Mouse (Mus musculus): ENCODE data around the gene Bcl2l12.
"Not testable (repeated sequence)": the region's sequence is repeated elsewhere in the genome, so short reads cannot be mapped to it uniquely, and the experiment has no call there.

The Bcl2l12 gene

GRCm38 (mm10) chr7:44998501-44998955, at the start of gene Bcl2l12:
Gene Bcl2l12, minus strand, starts transcription at chr7:44998712.
- no peak for DNase-seq (ENCODE audit: low spot score)

- DNase-seq (ENCODE audit: low spot score), result no peak
Measured at GRCm38 (mm10) chr7:45047491-45047890, 49.0 kb upstream of the Bcl2l12 start.

DNA sequence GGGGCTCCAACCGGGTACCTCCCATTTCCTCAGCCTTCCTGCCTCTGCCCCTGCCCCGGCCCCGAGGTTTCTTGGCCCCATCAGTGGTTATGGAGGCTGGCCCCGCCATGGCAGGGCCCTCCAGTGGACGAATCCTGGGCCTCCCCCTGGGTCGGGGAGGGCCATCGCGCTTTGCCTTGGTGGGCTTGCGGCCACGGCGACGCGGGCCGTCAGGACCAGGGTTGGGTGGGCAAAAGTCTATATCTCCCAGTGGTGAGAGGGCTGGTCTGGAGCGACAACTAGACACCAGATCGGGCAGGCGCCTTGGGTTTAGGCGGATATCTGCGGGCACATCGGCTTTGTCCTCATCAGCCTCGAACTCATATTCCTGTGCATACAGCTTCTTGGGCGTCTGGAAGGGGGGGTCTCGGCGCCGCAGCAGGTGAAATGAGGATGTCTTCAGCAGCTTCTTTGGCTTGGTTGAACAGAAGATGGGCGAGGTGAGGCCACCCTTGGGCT, 48.4 kb upstream of the Bcl2l12 start:
- DNase-seq (ENCODE audit: low spot score), result no peak

GRCm38 (mm10) chr7:45045741-45046140, 47.2 kb upstream of the Bcl2l12 start:
- DNase-seq (ENCODE audit: low spot score), result no peak

GRCm38 (mm10) chr7:45043307-45043706, 44.8 kb upstream of the Bcl2l12 start:
- no peak for DNase-seq (ENCODE audit: low spot score)

DNA sequence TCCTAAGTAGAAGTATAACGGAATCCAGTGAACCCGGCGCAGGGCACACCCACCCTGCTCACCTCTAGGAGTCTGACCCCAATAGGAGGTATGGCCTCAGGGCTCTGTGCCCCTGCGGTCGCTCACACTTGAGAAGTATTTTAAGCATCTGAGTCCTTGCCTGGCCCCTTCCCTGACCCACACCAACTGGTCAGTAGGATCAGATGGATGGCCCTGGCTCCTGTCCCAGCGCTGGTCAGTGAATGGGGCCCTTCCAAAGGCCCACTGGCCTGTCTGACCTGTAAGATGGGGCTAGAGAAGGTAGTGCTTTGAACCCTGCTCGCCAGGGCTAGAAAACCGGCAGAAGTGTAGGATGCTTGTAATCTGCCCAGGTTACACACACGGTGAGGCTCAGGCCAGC, 42.3 kb upstream of the Bcl2l12 start:
- no peak for DNase-seq (ENCODE audit: low spot score)

GRCm38 (mm10) chr7:45038411-45038810, 39.9 kb upstream of the Bcl2l12 start:
- DNase-seq (ENCODE audit: low spot score), result no peak

DNA sequence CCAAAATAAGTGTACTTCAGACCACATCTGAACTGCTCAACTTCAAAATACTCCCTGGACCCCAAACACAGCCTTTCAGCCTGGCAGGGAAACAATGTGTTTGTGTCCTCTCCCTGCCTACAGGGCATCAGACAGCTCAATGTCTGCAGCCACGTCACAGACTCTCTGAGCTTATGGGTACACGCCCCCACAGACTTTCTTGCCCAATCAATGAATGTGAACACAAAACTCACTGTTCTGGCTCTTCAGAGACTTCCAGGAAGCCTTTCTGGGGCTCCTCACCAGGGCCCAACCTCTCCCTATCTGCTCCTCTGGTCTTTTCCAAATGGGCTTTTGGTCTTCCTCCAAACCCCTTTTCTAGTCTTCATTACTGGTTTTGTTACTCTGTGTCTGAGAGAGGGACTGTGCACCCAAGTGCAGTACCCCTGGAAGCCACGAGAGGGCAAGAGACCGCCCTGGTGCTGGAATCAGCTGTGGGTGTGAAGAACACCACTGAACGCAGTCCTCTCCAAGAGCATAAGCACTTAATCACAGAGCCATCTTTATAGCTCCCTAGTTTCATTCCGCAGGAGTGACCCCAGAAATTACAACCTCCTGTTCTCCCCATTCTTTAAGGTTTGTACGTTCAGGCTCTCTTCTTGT, 39.3 kb upstream of the Bcl2l12 start:
- DNase-seq (ENCODE audit: low spot score), result no peak

DNA sequence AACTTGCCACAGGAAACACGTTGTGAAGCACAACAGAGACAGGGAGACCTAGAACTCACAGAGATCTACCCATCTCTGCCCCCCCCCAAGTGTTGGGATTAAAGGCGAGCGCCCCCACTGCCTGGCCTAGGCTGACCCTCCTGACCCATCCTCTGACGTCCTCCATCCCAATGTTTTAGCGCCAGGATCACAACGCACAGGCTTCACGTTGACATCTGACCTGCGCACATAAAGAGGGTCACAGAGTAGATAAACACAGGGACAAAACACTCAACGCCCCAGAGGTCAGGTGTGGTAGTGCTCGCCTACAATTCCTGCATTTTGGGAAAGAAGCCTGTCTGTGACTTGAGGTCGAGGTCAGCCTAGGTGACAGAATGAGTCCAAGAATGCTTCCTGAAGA, 38.2 kb upstream of the Bcl2l12 start:
- DNase-seq (ENCODE audit: low spot score), result no peak

- no peak for DNase-seq (ENCODE audit: low spot score)
Measured at GRCm38 (mm10) chr7:45035631-45036030, 37.1 kb upstream of the Bcl2l12 start.

GRCm38 (mm10) chr7:45033722-45034359, 35.3 kb upstream of the Bcl2l12 start:
- no peak for DNase-seq (ENCODE audit: low spot score)

- no peak for DNase-seq (ENCODE audit: low spot score)
Measured at GRCm38 (mm10) chr7:45030857-45031256, 32.3 kb upstream of the Bcl2l12 start.

- no peak for DNase-seq (ENCODE audit: low spot score)
Measured at GRCm38 (mm10) chr7:45029995-45030394, 31.5 kb upstream of the Bcl2l12 start.

- DNase-seq (ENCODE audit: low spot score), result no peak
Measured at GRCm38 (mm10) chr7:45028351-45028750, 29.8 kb upstream of the Bcl2l12 start.

- no peak for DNase-seq (ENCODE audit: low spot score)
Measured at GRCm38 (mm10) chr7:45027761-45028160, 29.2 kb upstream of the Bcl2l12 start.

- DNase-seq (ENCODE audit: low spot score), result no peak
Measured at GRCm38 (mm10) chr7:45026256-45026655, 27.7 kb upstream of the Bcl2l12 start.

GRCm38 (mm10) chr7:45025601-45026220, 27.2 kb upstream of the Bcl2l12 start:
- DNase-seq (ENCODE audit: low spot score), result no peak

DNA sequence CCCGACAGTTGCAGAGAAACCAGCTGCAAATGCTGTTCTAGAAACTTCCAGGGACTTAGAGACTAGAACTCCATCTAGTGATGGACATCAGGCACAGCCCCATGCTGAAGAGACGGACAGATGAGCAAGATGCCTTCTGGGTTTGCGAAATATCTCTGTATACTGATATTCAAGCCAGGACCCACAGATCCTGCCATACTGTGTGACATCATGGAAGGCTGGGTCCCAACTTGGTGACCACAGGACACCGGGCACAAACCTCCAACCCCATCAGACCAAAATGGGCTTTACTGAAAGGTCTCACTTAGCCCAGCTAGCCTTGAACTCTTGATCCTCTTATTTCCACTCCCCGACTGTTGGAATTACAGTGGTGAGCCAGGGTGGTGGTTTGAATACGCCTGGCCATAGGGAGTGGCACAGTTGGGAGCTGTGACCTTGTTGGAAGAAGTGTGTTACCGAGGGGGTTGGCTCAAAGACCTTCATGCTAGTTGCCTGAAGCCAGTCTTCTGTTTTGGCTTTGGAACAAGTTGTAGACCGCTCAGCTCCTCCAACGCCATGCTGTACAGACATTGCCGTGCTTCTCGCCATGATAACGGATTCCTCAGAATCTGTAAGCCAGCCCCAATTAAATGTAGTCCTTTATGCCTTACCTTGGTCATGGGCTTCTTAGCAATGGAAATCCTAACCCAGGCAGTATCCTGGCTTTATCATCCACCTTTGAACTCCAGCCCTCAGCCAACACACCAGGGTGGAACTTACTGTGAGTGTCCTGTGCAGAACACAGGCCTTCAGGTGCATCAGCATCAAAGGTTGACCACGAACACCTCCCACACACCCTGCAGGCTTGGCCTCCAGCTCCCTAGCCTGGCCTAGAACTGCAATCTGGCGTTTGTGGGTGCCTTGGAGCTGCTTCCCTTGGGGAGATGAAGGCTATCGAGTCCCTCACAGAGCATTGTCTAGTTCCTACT, 26.1 kb upstream of the Bcl2l12 start:
- DNase-seq (ENCODE audit: low spot score), result no peak

- DNase-seq (ENCODE audit: low spot score), result not testable (repeated sequence)
Measured at GRCm38 (mm10) chr7:45023711-45024110, 25.2 kb upstream of the Bcl2l12 start.

DNA sequence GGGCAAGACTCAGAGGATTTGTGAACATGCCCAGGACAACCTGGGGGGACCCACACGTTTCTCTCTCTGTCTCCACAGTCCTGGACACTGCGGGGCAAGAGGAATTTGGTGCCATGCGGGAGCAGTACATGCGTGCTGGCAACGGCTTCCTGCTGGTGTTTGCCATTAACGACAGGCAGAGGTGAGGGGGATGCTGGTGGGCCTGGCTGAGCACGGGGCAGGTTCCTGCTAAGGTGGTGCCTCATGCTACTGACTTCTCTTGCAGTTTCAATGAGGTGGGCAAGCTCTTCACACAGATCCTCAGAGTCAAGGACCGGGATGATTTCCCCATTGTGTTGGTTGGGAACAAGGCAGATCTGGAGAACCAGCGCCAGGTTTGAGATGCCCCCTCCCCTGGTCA, 21.7 kb upstream of the Bcl2l12 start:
- no peak for DNase-seq (ENCODE audit: low spot score)

DNA sequence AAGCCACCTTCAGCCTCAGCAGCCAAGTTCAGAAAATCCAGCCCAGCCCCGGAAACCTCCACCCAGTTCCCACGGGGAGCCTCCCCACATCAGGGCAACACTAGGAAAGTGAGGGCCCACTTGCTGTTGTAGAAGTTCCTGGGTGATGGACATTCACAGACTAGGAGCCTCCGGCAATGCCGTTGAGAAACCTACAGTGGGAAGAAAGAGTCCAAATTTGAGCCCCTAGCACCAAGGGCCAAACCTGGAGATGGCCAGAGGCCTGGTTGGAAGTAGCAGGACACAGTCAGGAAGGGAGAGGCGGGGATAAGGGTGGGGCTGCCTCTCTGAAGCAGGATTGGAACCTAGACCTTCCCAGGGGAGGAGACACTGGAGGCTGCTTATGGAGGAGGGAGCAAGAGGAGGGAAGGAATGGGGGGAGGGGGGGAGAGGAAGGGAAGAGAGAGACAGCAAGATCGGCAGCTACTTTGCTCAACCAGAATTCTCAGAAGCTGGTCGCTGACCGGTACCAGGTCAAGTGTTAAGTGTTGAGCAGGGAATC, 20.6 kb upstream of the Bcl2l12 start:
- peak; percentile 67 for DNase-seq (ENCODE audit: low spot score)

All from ovary, adult 18-20 months (tissue).